Mouse (Mus musculus) ZHBTc4 (cell line): ENCODE data around the gene Alg9.

ENCODE experiments used
- DNase-seq: peaks from one replicate; pipeline ENCODE4 v3.0.0-alpha.2; 2011; ENCODE audit warnings: low read depth, low spot score

Alg9 gene

GRCm38 (mm10) chr9:50884741-50885599, 110.2 kb downstream of the Alg9 start:
- no peak for DNase-seq

GRCm38 (mm10) chr9:50885600-50885987, 110.8 kb downstream of the Alg9 start:
- DNase-seq: no peak

GRCm38 (mm10) chr9:50886870-50887269, 112.1 kb downstream of the Alg9 start:
- DNase-seq: no peak

DNA sequence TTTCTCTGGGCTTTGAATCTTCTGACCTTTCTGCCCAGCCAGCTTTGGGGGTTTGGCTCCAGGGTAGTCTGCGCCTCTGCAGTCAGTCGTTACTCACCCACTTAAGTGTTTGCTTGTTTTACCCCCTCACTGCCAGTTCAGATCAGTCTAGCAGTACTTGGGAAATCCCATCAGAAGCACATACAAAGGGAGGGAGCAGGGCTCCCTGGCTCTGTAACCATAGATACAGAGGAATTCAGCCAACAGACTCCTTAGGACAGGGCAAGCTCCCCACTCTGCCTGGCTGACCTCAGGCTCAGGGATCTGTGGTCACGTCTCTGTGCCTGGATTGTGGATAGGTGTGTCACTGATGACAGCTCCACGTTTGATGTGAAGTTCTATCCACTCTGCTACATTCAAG, 112.5 kb downstream of the Alg9 start:
- DNase-seq: no peak

- DNase-seq: no peak
Observed at GRCm38 (mm10) chr9:50889211-50889610, 114.4 kb downstream of the Alg9 start.

GRCm38 (mm10) chr9:50889964-50890363, 115.1 kb downstream of the Alg9 start:
- DNase-seq: no peak

DNA sequence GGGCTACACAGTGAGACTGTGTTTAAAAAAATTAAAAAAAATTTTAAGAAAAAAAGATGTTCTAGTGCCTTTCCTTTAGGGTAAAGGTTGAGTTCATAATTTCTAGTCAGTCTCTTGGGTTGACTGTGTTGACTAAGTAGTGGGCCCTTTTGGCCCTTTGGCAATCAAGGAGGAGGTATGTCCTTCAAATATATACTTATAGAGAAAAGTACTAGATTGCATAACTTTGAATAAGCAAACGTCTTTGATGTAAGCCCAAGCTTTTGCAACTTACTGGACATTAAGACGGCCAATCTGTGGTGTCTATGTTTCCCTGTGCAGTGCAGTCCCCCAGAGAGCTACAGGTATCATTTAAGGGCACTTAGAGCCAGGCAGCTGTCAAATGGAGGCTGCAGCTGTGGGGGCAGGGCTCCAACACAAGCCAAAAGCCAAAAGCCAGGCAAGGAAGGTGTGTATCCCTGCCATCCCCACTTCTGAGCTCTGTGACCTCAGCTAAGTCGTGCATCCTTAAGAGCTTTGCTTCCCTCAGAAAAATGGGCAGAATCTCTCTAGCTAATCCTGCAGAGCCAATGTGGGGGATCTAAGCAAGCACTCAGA, 115.8 kb downstream of the Alg9 start:
- no peak for DNase-seq
